Mouse (Mus musculus) forebrain, embryonic 16.5 days (tissue): ENCODE measurements around the gene Pde5a. TPM values are rescaled to one million over a fixed set of nuclear protein-coding genes. Genes with fewer than 3 reads are reported as not detected.

ENCODE experiments used
- ATAC-seq: fragments of 200-750 bp; cut with Nextera tagmentation; 2 replicates; pipeline ENCODE4 v1.8.0; 2017; ENCODE audit warnings: mild to moderate bottlenecking, moderate library complexity
- H3K27ac ChIP-seq: fragments of 300-500 bp; sonication (generic); 2 replicates; pipeline ENCODE4 v1.5.1; 2014; ENCODE audit warnings: low read length, control low read depth
- H3K27me3 ChIP-seq: fragments of 300-500 bp; sonication (generic); replicated peaks from 2 replicates; pipeline ENCODE4 v1.6.1; 2014; ENCODE audit warnings: low read length; ENCODE audit not compliant: control insufficient read depth, insufficient read depth
- H3K36me3 ChIP-seq: fragments of 300-500 bp; sonication (generic); 2 replicates; pipeline ENCODE4 v1.6.1; 2014; ENCODE audit not compliant: control insufficient read depth, insufficient read depth
- H3K4me1 ChIP-seq: fragments of 300-500 bp; sonication (generic); replicated peaks from 2 replicates; pipeline ENCODE4 v1.6.1; 2014; ENCODE audit warnings: low read length; ENCODE audit not compliant: control insufficient read depth, insufficient read depth
- H3K4me2 ChIP-seq: fragments of 300-500 bp; sonication (generic); 2 replicates; pipeline ENCODE4 v1.6.1; 2014; ENCODE audit warnings: mild to moderate bottlenecking, low read length, control low read depth
- H3K4me3 ChIP-seq: fragments of 300-500 bp; sonication (generic); replicated peaks from 2 replicates; pipeline ENCODE4 v1.5.1; 2014; ENCODE audit warnings: mild to moderate bottlenecking, low read length, control low read depth
- H3K9ac ChIP-seq: fragments of 300-500 bp; sonication (generic); replicated peaks from 2 replicates; pipeline ENCODE4 v1.6.1; 2014; ENCODE audit warnings: low read depth, low read length, control low read depth
- H3K9me3 ChIP-seq: fragments of 300-500 bp; sonication (generic); 2 replicates; pipeline ENCODE4 v1.6.1; 2016; ENCODE audit warnings: low read length; ENCODE audit not compliant: control insufficient read depth
- WGBS: fragments of 180-500 bp; shearing (Covaris S2); extraction: QIAGEN DNeasy Blood & Tissue Kit; methylation state at CpG from one replicate; pipeline ENCODE4 v1.1.7; 2014; 5-methylcytosine and 5-hydroxymethylcytosine counted together
- polyA plus RNA-seq: library from polyadenylated mRNA; unstranded; fragments of >200 nt; fragmentation: Nextera tagmentation; extraction: Ambion mirVana; gene quantifications from 2 replicates; pipeline ENCODE4 v1.2.1, GENCODE M21; 2015

Gene Pde5a
- polyA plus RNA-seq, 1 experiment from 2014 or later = 2.8 TPM

DNA sequence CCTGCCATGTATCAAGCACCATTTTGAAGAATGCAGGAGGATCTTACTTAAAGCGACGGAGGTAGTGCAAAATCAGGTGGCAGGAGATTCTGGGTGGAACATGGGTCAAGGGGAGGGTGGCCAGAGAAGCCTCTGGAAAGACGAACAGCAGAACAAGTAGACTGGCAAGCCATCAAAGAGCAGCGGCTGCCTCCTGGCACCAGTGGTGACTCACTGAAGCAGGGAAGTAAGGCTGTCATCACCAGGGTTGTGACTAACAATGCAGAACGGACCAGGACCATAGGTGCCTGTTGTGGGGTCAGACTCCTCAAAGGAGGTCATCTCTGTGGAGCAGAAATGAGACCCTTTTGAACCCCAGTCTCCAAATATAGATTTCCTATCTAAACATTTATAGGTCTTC is 89.5 kb downstream of the Pde5a start:
- Histone ChIP-seq H3K9me3 (no peaks in the 10 kb centered on the region), H3K4me2 (no peak overlapping the region), H3K4me1 (peaks cover 8% of the 10 kb centered on the region; the same call in 1 of the 2 replicates), H3K36me3 (no peaks in the 10 kb centered on the region), H3K4me3 (no peak overlapping the region), H3K9ac (no peak overlapping the region), H3K27ac (no peak overlapping the region), H3K27me3 (no peaks in the 10 kb centered on the region)
- WGBS = 87% methylated on average over 5 of the region's 5 CpGs
- ATAC-seq = no peak

DNA sequence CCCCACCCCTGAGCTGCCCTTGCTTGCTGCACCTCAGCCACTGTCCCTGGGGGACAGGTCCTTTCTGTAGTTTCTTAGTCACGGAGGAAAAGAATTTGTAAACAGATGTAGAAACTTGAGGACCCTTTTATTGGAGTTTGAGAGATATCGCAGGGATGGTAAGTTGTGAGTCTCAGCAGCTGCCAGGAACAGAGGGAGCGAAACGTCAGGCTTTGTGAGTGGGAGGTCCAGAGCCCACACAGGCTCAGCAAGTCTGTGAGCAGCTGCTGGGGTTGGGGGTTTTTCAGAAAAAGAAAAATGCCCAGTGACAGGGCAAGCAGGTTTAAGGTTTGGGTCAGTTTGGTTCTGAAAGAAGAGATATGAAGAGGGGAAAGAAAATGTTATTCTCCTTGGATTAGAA is 92.0 kb downstream of the Pde5a start:
- no peaks in the 10 kb centered on the region for H3K4me1 ChIP-seq
- no peaks in the 10 kb centered on the region for H3K9me3 ChIP-seq
- H3K27me3 ChIP-seq = no peaks in the 10 kb centered on the region
- H3K4me3 ChIP-seq = no peak overlapping the region
- ATAC-seq = no peak
- H3K27ac ChIP-seq = no peak overlapping the region
- no peaks in the 10 kb centered on the region for H3K36me3 ChIP-seq
- 62% methylated on average over 4 of the region's 4 CpGs for WGBS
- H3K4me2 ChIP-seq = no peak overlapping the region
- no peak overlapping the region for H3K9ac ChIP-seq

DNA sequence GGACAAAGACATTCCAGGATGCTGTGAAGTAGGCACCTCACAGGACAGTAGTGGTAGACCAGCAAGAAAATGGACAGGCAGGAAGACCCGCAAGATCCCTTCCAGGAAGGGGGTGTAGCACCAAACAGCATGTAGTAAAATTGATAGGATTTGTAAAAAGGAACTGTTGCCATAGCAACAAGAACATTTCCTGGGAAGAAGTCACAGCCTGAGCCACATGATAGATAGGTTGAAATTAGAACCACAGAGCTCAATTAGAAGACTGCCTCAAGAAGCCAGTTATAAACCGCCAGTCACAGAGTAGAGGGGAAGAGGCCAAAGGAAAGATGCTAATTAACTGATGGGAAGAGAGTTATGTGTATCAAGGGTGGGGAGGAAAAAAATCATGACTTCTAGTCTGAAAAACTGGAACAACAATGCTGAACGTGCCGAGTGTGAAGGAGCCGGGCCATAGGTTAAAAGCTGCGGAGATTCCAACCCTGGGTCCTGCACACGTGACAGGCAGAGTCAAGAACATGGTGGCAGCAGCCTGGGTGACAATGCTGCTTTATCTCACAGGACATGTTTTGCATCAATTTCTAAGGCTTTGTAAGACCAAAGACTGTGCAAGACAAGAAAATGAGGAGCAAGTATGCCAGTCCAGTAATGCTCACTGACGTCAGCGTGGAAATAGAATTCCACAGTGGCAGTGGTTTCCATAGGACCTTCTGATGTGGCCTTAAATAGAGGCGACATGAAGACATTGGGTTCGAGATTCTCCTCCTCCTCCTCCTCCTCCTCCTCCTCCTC is 99.7 kb downstream of the Pde5a start:
- H3K36me3 ChIP-seq = no peaks in the 10 kb centered on the region
- WGBS = 81% methylated on average over 11 of the region's 11 CpGs
- no peak overlapping the region for H3K4me3 ChIP-seq
- H3K27me3 ChIP-seq = no peaks in the 10 kb centered on the region
- no peak overlapping the region for H3K4me2 ChIP-seq
- no peaks in the 10 kb centered on the region; the same call in 1 of the 2 replicates for H3K4me1 ChIP-seq
- peak; percentile 77 for ATAC-seq
- no peak overlapping the region for H3K9ac ChIP-seq
- H3K27ac ChIP-seq = 0 out of 2 replicates have a peak overlapping the region, but pooled peaks have one; percentile 6
- no peaks in the 10 kb centered on the region for H3K9me3 ChIP-seq

DNA sequence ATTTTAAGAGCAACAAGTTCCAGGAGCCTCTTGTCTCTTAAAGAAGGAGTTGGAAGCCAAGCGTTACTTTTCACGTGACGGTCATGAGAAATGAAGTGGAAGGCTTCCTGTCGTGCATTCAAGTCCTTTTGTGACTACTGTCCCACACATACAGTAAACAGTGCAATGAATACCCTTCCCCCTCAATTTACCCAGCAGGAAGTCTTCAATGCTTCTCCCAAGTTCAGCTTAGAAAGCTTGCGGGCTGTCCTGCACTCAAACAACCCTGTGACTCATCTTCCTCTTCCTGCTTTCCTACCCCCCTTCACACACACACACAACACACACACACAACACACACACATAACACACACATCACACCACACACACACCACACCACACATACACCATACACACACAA is 105.8 kb downstream of the Pde5a start:
- Histone ChIP-seq H3K4me1 (no peaks in the 10 kb centered on the region), H3K36me3 (no peaks in the 10 kb centered on the region), H3K27me3 (no peaks in the 10 kb centered on the region), H3K9me3 (no peaks in the 10 kb centered on the region), H3K4me3 (no peak overlapping the region), H3K9ac (no peak overlapping the region), H3K27ac (no peak overlapping the region), H3K4me2 (no peak overlapping the region)
- 39% methylated on average over 5 of the region's 5 CpGs for WGBS
- ATAC-seq = no peak

DNA sequence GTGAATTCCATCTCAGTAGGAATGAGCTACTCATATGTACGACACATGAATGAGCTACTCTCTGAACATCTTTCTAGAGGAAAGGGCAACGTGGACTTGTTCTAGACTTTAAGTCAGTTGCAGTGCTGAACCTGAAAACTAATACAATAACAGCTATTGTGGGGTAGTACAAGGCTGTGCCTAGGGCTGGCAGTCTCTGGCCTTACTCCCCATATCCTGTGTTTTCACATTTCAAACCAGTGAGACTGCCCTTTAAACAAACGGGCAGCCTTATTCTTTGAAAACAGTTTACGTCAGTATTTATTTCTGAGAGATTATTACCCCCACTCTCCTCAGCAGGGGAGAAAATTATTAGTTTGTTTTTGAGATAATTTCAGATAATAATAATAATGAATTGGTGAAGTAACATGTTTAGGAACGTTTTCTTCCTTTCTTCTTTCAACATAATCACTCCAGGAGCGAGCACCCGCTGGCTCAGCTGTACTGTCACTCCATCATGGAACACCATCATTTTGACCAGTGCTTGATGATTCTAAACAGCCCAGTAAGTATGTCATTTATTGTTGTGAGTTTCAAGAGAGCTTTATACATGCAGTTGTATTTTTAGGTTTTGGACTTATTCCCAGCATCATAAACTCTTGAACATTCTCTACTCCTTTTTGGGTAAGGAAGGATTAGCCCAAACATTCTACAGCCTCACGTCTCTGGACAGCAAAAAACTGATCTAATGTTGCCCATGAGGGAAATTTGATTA is 106.5 kb downstream of the Pde5a start:
- no peaks in the 10 kb centered on the region for H3K9me3 ChIP-seq
- H3K4me2 ChIP-seq = no peak overlapping the region
- WGBS = 79% methylated on average over 8 of the region's 8 CpGs

DNA sequence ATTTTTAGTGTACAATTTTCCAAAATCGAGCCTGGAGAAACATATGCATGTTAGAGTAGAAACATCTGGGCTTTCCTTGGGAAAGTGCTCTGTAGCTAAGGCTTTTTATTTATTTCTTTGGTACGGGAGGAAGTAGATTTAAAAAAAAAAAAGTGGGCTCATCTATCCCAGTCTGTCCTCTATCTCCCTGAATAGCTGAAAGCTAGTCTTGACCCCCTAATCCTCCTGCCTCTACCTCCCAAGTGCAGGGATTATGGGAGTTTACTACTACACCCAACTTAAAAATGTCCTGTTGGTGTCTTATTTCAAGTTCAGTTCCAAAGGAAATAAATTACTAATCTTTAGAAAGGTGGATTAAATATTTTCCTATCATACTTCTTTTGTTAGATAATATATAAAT is 108.9 kb downstream of the Pde5a start:
- Histone ChIP-seq H3K4me1 (no peaks in the 10 kb centered on the region), H3K9ac (no peak overlapping the region), H3K4me2 (no peak overlapping the region), H3K4me3 (no peak overlapping the region), H3K27me3 (no peaks in the 10 kb centered on the region), H3K9me3 (no peaks in the 10 kb centered on the region), H3K27ac (no peak overlapping the region), H3K36me3 (no peaks in the 10 kb centered on the region)
- ATAC-seq = no peak
- WGBS = 84% methylated on average over 2 of the region's 2 CpGs

More for the DNA sequence above, 106.5 kb downstream of the Pde5a start:
- Histone ChIP-seq H3K36me3 (no peaks in the 10 kb centered on the region), H3K4me1 (no peaks in the 10 kb centered on the region), H3K27me3 (no peaks in the 10 kb centered on the region), H3K27ac (no peak overlapping the region), H3K4me3 (no peak overlapping the region), H3K9ac (no peak overlapping the region)
- ATAC-seq = no peak

DNA sequence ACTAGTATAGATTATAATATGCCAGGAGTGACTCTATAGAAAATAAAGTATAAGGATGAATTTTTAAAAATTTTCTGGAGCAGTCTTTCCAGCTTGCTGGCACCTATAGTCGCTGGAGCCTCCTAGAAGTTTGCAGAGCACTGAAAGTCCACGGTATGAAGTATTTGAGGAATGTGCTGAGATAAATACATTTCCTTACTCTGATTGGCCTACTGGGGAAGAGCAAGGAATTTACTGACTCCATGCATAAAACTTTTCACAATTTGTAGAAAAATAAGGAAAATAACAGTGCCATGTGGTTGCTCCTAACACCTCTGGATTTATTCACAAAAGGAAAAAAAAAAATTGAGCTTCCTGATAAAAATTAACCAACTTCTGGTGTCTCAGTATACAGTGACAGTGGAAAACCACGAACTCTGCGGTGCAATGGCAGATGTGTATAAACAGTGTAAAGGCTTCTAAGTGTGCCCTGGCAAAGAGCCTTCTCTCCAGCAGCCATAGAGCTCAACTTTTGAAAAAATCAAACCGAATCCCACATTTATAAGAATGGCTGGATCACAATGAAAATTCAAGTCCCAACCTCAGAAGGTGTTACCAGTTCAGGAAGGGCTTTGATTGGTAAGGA is 119.8 kb downstream of the Pde5a start:
- ATAC-seq = no peak
- no peak overlapping the region for H3K9ac ChIP-seq
- 88% methylated on average over 5 of the region's 5 CpGs for WGBS
- no peak overlapping the region for H3K4me2 ChIP-seq
- no peak overlapping the region for H3K4me3 ChIP-seq
- H3K4me1 ChIP-seq = no peaks in the 10 kb centered on the region
- H3K27ac ChIP-seq = no peak overlapping the region
- peaks cover 3% of the 10 kb centered on the region for H3K36me3 ChIP-seq
- no peaks in the 10 kb centered on the region for H3K27me3 ChIP-seq
- no peaks in the 10 kb centered on the region for H3K9me3 ChIP-seq

DNA sequence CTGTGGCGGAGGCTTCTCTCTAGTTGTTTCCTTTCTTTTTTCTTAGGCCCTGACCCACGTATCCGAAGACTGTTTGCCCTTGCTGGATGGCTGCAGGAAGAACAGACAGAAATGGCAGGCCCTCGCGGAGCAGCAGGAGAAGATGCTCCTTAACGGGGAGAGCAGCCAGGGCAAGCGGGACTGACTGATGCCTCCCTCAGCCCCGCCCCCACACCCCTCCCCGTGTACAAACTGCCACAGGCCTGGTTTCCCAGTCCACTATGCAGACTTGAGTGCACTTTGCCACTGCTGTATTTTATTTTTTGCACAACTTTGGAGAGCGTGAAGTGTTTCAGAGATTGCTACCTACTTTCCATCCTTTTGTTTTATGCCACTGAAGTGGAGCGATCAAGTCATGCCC is 126.4 kb downstream of the Pde5a start:
- Histone ChIP-seq H3K4me1 (no peaks in the 10 kb centered on the region), H3K27ac (no peak overlapping the region), H3K36me3 (no peaks in the 10 kb centered on the region), H3K4me3 (no peak overlapping the region), H3K9me3 (no peaks in the 10 kb centered on the region), H3K4me2 (no peak overlapping the region), H3K9ac (no peak overlapping the region), H3K27me3 (no peaks in the 10 kb centered on the region)
- ATAC-seq = no peak
- WGBS = 50% methylated on average over 11 of the region's 11 CpGs

DNA sequence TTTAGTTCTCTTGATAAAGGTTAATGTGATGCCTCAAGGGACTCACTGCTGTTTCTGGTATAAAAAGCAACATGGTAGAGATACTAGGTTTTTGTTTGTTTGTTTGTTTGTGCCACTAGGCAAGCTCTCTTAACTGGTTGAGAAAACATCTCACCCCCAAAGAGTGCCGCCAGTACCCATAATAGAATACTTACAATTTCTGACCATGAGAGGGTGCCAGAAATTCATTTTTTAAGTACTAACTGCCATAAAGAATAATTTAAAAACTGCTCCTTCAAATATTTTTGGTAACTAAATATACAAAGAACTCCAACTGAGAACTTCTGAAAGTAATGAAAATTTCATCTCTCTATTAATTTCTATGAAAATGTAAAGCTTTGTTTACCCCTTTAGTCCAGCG is 131.1 kb downstream of the Pde5a start:
- H3K36me3 ChIP-seq = no peaks in the 10 kb centered on the region
- H3K4me3 ChIP-seq = no peak overlapping the region
- WGBS = 87% methylated on average over 2 of the region's 2 CpGs
- no peak for ATAC-seq
- H3K4me2 ChIP-seq = no peak overlapping the region
- no peak overlapping the region for H3K27ac ChIP-seq
- H3K4me1 ChIP-seq = no peaks in the 10 kb centered on the region
- no peaks in the 10 kb centered on the region for H3K9me3 ChIP-seq
- no peaks in the 10 kb centered on the region for H3K27me3 ChIP-seq
- H3K9ac ChIP-seq = no peak overlapping the region
